19 mouse cellular contexts compared by ENCODE assay signal in genomic region chr6:37821531-37822051, GRCm38 (mm10). TPM values are rescaled to one million over a fixed set of nuclear protein-coding genes. Genes with fewer than 3 reads are reported as not detected.
DNase-seq lines count a peak whose midpoint lies in the region; ATAC-seq and TF ChIP-seq lines count a peak whose summit lies in the region.
"Had no signal": no experiment of that assay in that cellular context is flagged by ENCODE, and none has a peak within 500 bp of the region (broad histone marks: within the 10 kb centered on the region; RNA-seq: fewer than 3 reads in every experiment).

No protein-coding gene starts in this region.

- no peak for TF ChIP-seq CTCF in thymus, adult 2 months (IDR thresholded peaks at IDR 0.05; ENCODE audit: borderline replicate concordance, control insufficient read depth, extremely low read depth, insufficient read depth, low read length, poor library complexity)

- 36% methylated on average over 6 of the region's 6 CpGs for WGBS in thymus, adult 2 months

- no peak for ATAC-seq in erythroblast, adult 5-6 weeks (replicated peaks; ENCODE audit: low FRiP score, poor library complexity, severe bottlenecking)
- ATAC-seq: forebrain, embryonic 16.5 days; midbrain, embryonic 16.5 days had no signal

- H3K27ac ChIP-seq in thymus, adult 2 months (ENCODE audit: control insufficient read depth, insufficient read depth, low read length) = peak overlapping the region; percentile 66; the same call in 1 of the 2 replicates
- H3K27ac ChIP-seq: embryonic facial prominence, embryonic 10.5 days; forebrain, embryonic 10.5 days; hindbrain, embryonic 12.5 days; macrophage; midbrain, embryonic 10.5 days had no signal

- no peak for TF ChIP-seq POLR2A in thymus, adult 2 months (IDR thresholded peaks at IDR 0.05; ENCODE audit: control insufficient read depth, extremely low read depth, insufficient read depth, low read length, poor library complexity)

- H3K36me3 ChIP-seq in thymus, adult 2 months (ENCODE audit: control insufficient read depth, insufficient read depth, low read length) = no peaks in the 10 kb centered on the region
- H3K36me3 ChIP-seq: embryonic facial prominence, embryonic 10.5 days; forebrain, embryonic 10.5 days; hindbrain, embryonic 12.5 days; midbrain, embryonic 10.5 days had no signal

- no peaks in the 10 kb centered on the region for H3K27me3 ChIP-seq in thymus, adult 2 months (ENCODE audit: control insufficient read depth, insufficient read depth, low read length)
- H3K27me3 ChIP-seq: hindbrain, embryonic 12.5 days had no signal

- H3K4me1 ChIP-seq in thymus, adult 2 months (replicated peaks; ENCODE audit: control insufficient read depth, insufficient read depth, low read length) = peaks cover 8% of the 10 kb centered on the region
- H3K4me1 ChIP-seq: embryonic facial prominence, embryonic 10.5 days; forebrain, embryonic 10.5 days; hindbrain, embryonic 12.5 days; midbrain, embryonic 10.5 days had no signal

- no peak overlapping the region for H3K4me3 ChIP-seq in thymus, adult 2 months (ENCODE audit: control insufficient read depth, insufficient read depth, low read length)
- H3K4me3 ChIP-seq: embryonic facial prominence, embryonic 10.5 days; forebrain, embryonic 10.5 days; hindbrain, embryonic 12.5 days; midbrain, embryonic 10.5 days had no signal

- no peak for DNase-seq in thymus, adult 2 months
- DNase-seq in thymus, postnatal 36 days = no peak
- peak; percentile 80 for DNase-seq in CD4-positive helper T cell, adult 2 months (ENCODE audit: low read depth, low spot score)
- DNase-seq in T-cell, adult 2 months (ENCODE audit: low spot score) = peak; percentile 58
- peak; percentile 64 to 67 for DNase-seq in natural killer cell, adult 2 months (ENCODE audit: low spot score in 2 of 2)
- no peak for DNase-seq in embryo, embryonic 10.5 days (ENCODE audit: low spot score)
- no peak for DNase-seq in heart, adult 18-20 months
- DNase-seq: cerebellum, adult 9-10 months; gastrocnemius, postnatal 10 days; retina, postnatal 1 day; thymus, postnatal 14 days had no signal

RNA-seq across cellular contexts. Expression of gene Trim24, which starts 49.0 kb away (rescaled TPM):
- 46.2 and 47.0 TPM in 2 replicates for polyA plus RNA-seq in thymus, adult 2 months (2012; rRNA removed)
- total RNA-seq in erythroblast, adult 5-6 weeks (2015; ENCODE audit: low replicate concordance) = 17.5 and 29.7 TPM in 2 replicates
- total RNA-seq in erythroblast, adult 5-6 weeks (2017; ENCODE audit: low replicate concordance) = 22.0 and 23.4 TPM in 2 replicates
- total RNA-seq in heart, adult 18-20 months (2021) = 10 to 100 TPM; 31.4 to 32.3 TPM

Comparison
In these comparisons a context has a peak if more than half of its experiments do, and no peak if none do; other contexts are left out.
1. DNase-seq: peak in CD4-positive helper T cell, adult 2 months (single experiment), T-cell, adult 2 months (single experiment) and natural killer cell, adult 2 months (2 of 2); none in thymus, adult 2 months (single experiment), thymus, postnatal 36 days (0 of 2), embryo, embryonic 10.5 days (single experiment) and heart, adult 18-20 months (0 of 2).